Mouse (Mus musculus): ENCODE data around the gene Sez6. TPM values are rescaled to one million over a fixed set of nuclear protein-coding genes. Genes with fewer than 3 reads are reported as not detected.

The Sez6 gene
- total RNA-seq (2015) (not detected in 2 replicates), total RNA-seq (2017) (not detected in 2 replicates)

DNA sequence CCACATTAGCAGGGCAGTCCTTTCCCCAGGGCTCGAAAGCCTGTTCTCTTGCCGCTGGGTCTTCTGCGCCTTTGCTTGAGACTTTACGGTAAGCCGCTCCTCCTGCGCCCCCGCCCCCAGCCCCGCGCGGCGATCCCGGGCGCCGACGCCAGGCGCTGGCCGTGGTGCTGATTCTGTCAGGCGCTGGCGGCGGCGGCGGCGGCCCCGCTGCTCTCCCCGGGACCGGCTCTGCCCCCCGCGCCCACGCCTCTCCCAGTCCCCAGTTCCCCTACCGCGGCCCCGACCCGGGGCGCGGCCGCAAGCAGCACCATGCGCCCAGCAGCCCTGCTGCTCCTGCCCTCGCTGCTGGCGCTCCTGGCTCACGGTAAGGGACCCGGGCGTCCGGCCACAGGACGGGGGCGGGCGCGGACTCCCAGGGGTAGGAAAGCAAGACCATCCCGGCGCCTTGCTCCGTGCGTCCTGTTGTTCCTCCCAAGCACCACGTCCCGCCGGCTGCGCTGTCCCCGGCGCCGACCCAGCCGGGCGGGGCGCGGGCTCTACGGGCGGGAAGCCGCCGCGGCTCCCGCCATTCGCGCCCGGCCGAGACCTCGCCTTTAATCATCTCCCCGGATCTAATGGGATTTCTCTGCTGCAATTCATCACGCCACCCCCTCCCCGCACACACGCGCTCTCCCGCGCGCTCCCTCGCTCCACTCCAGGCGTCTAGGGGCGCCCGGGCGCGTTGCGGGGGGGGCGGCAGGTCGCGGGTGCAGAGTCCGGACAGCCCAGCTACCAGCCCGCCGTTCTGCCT, at the start of gene Sez6:
Sez6 (plus strand) TSS at position 50 of the 790 bp plus-strand sequence.
- ATAC-seq (replicated peaks; ENCODE audit: poor library complexity): peak; percentile 90

DNA sequence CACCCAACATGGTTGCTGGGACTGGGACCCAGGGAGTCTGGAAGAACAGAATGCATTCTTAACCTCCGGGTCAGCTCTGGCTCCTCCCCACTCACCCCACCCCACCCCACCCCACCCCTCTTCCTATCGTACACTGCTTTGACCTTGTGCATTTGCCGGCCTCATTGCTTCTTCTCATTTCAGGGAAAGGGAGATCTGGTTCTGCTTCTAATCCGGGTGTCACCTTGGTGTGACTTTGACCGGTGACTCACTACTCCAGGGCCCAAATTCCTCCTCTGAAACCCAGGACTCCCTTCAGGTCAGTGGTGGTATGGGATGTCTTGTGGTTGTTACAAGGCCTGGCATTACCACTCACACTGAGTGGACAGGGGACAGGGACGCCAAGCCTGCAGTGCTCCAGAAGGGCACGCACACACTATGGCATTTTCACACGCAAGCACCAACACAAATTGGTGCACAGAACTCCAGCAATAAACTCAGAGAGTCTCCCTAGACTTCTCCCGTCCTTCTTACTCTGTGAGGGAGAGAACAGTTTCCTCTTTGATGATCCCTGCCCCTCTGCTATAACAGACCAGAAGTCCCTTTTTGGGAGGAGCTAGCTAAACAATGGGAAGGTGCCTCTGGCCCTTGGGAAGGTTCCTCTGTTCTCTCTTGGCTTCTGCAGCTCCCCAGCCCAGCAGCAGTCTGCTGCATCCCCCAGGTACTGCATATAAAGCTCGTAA, 45.9 kb upstream of the Sez6 start:
- ATAC-seq (replicated peaks; ENCODE audit: poor library complexity): no peak

DNA sequence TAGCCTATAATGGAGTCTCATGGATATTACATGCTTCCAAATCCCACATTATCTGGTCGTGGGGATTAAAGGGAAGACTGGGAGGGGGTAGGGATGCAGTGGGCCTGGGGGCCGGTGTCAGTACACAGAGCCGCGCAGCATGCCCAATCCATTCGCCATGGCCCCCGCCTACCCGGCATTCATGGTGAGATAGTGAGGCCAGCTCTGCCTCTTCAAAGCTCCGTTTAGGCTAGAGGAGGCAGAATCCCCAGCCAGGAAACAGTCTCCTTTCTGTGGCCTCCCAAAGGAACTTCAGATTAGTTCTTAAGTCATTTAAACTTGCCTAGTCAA, 45.4 kb upstream of the Sez6 start:
- ATAC-seq (replicated peaks; ENCODE audit: poor library complexity): no peak

DNA sequence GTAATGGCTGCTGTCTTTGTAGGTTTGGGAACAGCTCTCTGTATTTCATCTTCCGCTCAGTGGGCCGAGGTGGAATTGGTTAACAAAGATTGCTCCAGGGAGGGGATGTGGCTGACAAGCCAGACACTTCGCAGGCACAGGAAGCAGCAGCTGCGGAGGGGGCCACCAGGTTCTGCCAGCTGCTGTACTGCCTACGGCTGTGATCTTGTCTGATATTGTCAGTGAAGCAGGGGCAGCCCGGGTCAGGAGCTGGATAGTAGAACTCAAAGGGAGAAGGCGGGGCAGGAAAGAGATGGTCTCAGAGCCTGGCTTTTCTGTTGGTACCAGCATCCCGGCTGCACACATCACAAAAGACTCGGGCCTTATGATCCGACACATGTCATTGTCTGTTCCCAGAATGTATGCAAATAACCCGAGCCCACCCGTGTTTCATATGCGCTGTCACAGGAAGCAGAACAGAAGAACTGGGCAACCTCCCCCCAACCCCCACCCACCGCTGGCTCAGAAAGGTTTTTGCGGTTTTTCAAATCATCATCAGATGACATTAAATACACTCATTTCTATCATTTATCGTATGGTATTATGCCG, 43.1 kb upstream of the Sez6 start:
- peak; percentile 80 for ATAC-seq (replicated peaks; ENCODE audit: poor library complexity)

DNA sequence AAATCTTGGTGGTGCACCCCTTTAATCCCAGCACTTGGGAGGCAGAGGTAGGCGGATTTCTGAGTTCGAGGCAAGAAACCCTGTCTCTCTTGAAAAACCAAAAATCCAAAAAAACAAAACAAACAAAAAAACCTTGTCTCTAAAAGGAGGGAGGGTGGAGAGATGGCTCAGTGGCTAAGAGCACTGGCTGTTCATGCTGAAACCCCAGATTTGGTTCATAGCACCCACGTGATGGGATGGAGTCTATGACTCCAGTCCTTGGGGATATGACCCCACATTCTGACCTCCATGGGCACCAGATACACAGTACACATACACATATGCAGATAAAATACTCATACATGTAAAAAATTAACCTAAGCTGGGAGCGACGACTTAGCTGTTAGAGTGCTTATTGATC, 41.8 kb upstream of the Sez6 start:
- ATAC-seq (replicated peaks; ENCODE audit: poor library complexity): no peak

DNA sequence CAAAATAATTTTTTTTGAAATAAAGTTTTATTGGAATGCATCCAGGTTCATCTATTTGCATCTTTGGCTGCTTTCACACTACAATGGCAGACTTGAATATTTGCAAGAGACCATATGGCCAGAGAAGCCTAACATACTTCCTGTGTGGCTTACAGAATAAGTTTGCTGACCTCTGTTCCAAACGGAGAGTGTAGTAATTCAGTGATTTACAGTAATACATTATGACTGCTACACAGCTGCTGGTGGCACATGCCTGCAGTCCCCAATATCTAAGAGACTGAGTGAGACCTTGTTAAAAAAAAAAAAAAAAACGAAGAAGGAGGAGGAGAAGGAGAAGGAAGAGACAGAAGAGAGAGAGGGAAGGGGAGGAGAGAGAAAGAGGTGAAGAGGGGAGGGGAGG, 41.1 kb upstream of the Sez6 start:
- ATAC-seq (replicated peaks; ENCODE audit: poor library complexity): no peak

DNA sequence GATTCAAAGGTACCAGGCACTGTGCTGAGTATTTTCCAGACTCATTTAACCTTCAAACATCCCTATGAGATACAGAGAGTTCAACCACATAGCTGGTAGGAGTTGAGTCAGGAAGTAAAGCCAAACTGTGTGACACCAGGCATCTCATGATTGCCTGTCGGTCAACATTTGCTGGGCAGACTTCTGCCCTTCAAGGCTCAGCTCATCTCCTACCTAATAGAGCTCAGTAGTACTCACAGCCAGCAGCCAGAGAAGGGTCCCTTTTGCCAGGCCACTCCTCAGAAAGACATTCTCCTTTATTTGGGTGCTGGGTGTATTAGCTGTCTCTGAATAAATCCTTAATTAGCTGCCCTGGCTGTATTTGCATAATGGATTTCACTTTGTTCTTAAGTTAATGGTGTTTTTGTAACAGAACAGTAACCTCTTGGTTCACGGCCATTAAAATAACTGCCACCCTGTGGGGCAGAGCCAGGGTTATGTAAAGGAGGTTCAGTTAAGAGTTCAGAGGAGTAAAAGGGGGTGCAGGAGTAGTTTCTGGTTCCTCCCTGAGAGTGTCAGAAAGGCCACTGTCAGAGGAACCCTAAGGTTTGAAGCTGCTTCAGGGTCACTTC, 39.8 kb upstream of the Sez6 start:
- ATAC-seq (replicated peaks; ENCODE audit: poor library complexity): no peak

DNA sequence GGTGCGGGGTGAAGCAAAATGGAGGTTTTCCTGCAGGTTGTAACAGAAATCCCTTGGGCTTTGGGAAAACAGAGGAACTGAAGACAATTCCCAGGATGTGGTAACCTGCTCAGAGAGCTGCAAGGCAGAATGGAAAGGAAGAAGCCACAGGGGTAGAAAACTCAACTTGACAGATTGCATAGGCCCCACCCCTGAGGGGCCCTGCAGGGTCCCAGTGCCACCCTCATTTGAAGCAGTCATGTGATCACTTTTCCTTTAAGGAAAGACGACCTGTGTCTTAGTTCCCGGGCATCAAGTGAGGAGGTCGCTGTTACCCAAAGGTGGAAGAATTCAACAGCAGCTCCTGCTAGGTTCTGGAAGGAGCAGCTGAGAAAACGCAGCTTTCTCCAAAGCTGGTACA, 37.7 kb upstream of the Sez6 start:
- no peak for ATAC-seq (replicated peaks; ENCODE audit: poor library complexity)

DNA sequence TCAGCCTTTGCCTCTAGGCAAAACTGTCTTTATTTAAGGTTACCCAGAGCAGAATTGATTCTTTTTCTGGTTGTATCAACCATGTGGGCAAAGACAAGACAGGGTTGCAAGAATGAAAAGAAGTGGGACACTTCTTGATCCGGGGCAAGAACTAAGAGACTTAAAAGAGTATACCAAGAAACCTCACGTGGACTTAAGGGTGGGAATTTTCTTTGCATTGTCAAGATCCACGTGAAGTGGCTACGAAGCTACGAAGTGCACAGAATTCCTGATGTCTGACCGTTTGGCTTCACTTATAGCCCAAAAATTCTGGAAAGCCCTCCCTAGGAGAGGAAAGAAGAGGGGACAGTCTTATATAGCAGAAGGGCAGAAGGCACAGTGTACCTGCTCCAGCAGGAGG, 37.3 kb upstream of the Sez6 start:
- no peak for ATAC-seq (replicated peaks; ENCODE audit: poor library complexity)

DNA sequence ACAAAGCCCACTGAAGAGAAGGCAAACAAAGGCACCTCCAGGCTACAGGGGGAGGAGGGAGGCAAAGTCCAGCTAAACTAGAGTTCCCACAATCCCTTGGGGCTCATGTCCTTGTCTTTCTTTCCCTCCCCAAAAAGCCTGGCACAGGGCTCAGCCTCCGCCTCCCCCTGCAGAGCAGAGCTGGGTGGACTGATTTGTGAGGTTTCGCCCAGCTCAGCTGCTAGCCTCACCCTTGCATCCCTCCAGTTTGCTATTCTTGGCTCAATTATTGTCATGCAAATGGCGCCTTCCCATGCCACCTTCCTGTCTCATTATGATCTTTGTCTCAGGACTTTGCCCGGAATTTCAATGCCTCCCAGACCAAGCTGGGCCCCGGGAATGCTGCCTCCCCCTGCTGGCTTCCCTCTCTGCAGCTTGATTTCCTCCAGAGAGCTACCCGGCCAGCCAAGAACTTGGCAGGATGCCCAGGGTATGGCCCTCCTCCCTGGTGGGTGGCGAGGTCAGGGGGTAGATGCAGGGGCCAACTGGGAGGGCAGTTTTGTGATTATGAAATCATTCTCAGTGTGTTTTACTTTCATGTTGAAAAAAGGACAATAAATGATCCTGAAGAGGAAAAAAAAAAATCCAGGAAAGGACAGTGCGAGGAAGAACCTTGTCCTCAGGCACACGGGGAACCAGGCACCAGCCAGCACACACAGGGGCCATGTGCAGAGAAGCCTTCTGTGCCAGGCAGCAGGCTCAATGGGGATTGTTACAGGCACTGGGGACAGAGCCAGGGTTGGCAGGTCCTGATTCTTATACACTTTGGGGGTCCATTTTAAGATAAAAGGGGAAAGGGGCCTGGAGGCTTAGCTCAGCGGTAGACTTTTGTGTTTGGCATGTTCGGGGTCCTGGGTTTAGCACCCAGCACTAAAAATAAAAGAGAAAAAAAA, 36.5 kb upstream of the Sez6 start, which contains the start of gene Pipox:
Pipox (minus strand) TSS at position 310 of the 932 bp plus-strand sequence.
- peak; percentile 48 for ATAC-seq (replicated peaks; ENCODE audit: poor library complexity)

DNA sequence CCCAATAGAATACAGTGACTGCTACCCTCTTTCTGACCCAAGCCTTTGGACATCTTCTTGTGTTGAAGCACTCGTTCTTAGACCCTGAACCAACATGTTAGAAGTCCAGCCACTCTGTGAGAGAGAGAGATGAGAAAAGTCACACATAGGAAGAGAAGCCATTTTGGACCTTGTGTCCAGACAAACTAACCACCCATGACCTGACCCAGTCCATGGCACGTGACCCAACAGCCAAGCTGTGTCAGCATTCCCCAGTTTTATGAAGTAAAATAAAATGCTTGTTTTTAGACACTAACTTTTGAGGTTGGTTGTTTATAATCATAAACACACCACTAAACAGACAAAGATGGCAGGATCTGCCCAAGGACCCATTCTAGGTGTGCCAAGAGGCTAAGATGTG, 35.6 kb upstream of the Sez6 start:
- ATAC-seq (replicated peaks; ENCODE audit: poor library complexity): no peak

DNA sequence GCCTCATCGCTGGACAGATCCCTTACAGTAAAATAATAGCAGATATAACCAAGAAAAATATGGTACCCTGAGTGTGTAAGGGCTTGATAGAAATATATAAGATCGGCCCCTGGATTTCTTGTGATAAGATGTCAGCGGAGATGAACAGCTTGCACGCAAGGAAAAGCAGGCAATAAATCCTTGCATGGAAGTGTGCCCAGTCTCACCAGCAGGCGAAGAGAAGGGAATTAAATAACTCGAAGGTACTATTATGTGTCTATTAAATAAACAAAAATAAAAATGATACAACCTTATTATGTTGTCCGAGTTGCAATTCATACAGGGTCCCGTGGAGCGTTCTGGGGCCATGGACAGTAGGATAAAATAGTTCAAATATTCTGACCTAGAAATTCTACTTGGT, 34.6 kb upstream of the Sez6 start:
- no peak for ATAC-seq (replicated peaks; ENCODE audit: poor library complexity)

DNA sequence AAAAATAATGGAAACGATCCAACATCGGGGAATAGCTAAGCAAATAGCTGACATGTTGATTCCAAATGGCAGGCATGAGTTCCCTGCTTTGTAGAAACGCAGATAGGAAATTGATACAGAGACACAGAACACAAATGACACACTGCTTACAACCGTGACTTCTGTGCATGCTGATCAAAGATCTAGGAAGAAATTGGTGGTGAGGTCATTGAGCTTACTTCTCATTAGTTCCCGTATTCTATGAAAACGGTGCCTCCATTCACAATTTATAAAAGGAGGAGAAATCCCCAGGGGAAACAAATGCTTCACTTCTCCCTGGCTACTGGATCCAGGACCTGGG, 34.1 kb upstream of the Sez6 start:
- ATAC-seq (replicated peaks; ENCODE audit: poor library complexity): no peak

DNA sequence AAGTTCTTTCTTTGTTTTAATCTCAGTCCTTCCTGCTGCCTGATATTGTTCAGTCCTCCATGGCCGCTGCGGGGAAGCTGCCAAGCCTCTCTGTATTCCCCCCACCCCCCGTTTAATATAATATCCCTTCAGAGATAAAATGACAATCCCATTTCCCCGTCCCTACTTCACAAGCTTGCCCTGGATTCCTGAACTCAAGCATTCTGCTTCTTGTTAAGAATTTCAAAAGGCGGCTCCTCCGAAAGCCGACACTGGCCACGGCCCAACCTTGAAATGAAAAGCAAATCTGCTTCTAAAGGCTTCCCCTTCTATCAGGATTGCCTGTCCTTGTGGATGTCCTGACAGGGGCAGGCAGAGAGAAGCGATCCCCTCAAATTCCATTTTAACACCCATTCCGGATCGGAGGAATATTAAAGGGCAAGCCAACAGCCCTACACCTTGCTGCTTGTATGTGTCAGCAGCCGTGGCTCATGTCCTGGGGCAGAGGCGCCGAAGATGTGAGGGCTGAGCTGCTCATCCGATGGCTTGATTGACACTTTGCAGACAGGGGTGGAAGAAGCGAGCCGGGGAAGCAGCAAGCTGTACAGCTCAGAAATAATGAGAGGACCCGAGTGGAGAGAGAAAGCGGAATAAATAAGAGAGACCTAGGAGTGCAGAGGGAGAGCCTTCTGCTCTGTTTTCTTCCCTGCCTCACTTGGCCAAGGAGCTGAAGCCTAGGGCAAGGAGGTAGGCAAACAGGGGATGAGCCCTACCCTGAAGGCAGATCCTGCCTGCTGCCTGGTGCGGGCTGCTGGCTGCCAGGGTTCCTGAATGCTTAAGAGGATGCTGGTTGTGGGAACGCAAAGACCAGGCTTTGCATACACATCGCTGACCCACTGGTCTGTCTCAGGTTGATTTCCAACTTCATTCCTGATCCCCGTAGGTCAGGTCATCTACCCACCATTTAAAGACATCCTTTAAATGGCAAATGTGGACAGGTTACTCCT, 33.5 kb upstream of the Sez6 start:
- ATAC-seq (replicated peaks; ENCODE audit: poor library complexity): no peak

DNA sequence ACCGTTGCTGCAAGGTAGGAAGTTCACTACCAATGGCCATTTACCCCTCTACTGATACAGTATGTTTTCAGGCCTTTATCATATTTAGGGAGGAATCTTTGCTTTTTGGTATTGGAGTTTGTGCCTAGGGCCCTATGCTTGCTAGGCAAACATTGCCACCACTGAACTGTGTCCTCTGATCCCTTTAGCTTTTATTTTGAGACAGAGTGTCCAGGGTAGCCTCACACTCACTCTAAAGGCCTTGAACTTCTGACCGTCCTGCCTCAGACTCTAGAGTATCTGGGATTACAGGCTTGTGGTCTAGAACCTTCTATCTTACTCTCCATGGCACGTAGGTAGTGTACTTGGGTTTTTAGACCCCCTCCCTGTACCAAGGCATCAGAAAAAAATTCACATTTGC, 30.4 kb upstream of the Sez6 start:
- no peak for ATAC-seq (replicated peaks; ENCODE audit: poor library complexity)

DNA sequence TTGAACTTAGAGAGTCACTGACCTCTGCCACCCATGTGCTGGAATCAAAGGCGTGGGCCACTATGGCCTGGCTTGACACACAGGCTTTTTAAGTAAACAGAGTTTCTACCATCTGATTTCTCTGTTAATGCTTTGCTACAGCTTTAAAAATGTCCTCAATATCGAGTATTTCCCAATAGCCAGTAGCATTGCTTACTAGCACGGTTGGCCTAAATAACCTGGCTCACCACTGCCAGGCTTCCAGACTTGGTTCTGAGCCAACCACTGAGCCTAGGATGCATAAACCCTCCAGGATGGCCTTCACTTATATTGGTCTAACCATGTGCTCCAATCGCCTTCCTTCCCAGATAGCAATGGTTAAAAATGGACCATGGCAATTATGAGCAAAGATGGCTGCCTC, 29.9 kb upstream of the Sez6 start:
- ATAC-seq (replicated peaks; ENCODE audit: poor library complexity): no peak

DNA sequence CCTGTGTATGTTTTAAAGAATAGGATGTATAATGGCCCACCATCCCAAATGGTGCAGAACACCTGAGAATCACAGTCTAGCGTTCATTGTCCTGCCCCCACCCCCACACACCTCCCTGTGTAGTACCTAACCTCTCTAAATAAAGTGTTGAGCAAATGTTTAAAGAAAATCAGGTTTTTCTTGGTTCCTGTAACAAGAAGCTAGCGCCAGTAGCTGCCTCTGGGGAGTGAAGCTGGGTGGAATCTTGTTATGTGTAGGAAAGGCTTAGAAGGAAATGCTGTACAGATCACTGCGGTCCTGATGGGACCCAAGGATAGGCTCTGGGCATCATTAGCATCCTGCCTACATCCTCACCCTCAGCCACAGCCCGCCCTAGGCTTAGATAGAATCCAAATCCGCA, 29.2 kb upstream of the Sez6 start:
- ATAC-seq (replicated peaks; ENCODE audit: poor library complexity): no peak

DNA sequence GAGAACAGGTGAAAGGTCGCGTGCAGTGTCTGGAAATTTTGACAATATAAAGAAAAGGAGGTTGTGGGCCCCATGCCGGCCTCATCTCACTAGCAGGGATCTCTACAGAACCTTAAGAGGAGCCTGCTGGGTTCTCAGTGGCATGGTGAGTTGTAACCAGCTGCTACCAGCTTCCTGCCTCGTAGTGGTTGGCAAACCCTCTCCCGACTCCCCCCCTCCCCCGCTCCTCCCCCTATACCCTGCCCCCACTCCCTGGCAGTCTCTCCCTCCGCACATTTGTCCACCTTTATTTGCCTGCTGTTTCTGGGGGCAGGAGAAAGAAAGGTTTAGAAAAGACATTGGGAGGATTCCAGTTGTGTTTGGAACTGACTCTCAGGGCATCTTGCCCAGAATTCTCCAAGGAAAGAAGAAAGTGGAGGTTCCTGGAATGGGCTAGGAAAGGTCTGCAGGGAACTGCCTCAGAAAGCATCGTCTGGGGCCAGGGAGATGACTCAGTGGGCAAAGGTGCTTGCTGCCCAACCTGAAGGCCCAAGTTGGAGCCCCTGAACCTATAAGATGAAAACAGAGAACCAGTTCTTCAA, 28.7 kb upstream of the Sez6 start:
- ATAC-seq (replicated peaks; ENCODE audit: poor library complexity): no peak

DNA sequence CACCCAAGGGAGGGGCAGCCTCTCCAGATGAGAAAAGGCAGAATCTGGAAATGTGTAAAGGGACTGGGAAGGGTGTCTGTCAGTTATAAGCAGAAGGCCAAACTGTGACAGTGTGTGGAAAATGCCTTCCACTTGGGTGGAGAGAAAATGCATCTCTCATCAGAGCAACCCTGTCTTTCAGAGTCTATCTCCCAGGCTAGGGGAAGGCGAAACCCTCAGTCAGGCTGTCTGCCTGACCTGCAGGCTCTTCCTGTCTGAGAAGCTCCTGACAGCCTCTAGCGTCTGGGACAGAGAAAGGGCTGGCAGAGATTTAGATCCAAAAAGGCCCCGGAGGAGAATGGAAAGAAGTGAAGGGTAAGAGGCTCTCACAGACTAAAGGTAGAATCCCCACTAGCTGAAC, 26.8 kb upstream of the Sez6 start:
- ATAC-seq (replicated peaks; ENCODE audit: poor library complexity): no peak

All from megakaryocyte progenitor cell, adult 5-6 weeks (primary cell).